Comparison of ENCODE assay signal across 8 mouse cellular contexts in the genomic region with DNA sequence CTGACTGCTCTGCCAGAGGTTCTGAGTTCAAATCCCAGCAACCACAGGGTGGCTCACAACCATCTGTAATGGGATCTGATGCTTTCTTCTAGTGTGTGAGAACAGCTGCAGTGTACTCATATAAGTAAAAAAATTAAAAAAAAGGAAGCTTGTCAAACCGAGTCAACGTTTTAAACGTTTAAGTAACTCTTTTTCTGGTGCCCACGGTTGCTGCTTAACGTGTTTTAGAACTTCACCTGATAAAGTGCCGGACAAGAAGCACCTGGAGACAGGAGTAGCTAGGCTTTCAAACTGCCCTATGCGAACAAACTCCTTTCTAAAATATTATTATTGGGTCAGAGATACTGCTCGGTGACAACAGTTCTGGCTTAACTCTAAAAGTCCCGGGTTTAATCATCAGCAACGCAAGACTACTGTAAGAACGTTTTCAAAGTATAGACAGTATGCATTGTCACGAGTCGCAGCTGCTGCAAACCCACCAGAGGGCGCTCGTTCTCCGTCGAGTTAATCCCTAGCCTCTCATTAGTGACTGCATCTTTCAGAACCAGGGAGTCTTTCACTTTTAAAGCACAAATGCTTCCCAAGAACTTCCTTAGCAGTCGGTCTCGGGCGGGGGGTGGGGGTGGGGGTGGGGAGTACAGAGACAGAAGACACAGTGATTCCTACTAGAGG. TPM values are rescaled to one million over a fixed set of nuclear protein-coding genes. Genes with fewer than 3 reads are reported as not detected.
A peak's percentile ranks its signal among the peaks of the same experiment; 100 is the strongest.
DNase-seq lines count a peak whose midpoint lies in the region; ATAC-seq and TF ChIP-seq lines count a peak whose summit lies in the region.

No protein-coding gene starts in this region.

- TF ChIP-seq POLR2A in spleen, adult 2 months (IDR thresholded peaks at IDR 0.05; ENCODE audit: low read depth, low read length): no peak

- H3K4me2 ChIP-seq in limb, embryonic 15.5 days: peak overlapping the region; percentile 92
- H3K4me2 ChIP-seq in midbrain, embryonic 15.5 days: peak overlapping the region; percentile 92

- peaks cover 44% of the 10 kb centered on the region for H3K4me1 ChIP-seq in limb, embryonic 15.5 days
- H3K4me1 ChIP-seq in midbrain, embryonic 15.5 days: peaks cover 26% of the 10 kb centered on the region
- peaks cover 8% of the 10 kb centered on the region; the same call in 1 of the 2 replicates for H3K4me1 ChIP-seq in spleen, adult 2 months (ENCODE audit: control insufficient read depth, insufficient read depth, insufficient read length)

- no peaks in the 10 kb centered on the region for H3K9me3 ChIP-seq in limb, embryonic 15.5 days
- H3K9me3 ChIP-seq in midbrain, embryonic 15.5 days: no peaks in the 10 kb centered on the region

- H3K9ac ChIP-seq in limb, embryonic 15.5 days: peak overlapping the region; percentile 77
- H3K9ac ChIP-seq in midbrain, embryonic 15.5 days: peak overlapping the region; percentile 88

- peak; percentile 88; the same call in 1 of the 2 replicates for TF ChIP-seq CTCF in spleen, adult 2 months (IDR thresholded peaks at IDR 0.05; ENCODE audit: extremely low read depth, insufficient read depth, insufficient read length, insufficient replicate concordance)

- H3K27me3 ChIP-seq in limb, embryonic 15.5 days: peaks cover 41% of the 10 kb centered on the region
- H3K27me3 ChIP-seq in midbrain, embryonic 15.5 days (replicated peaks): peaks cover 40% of the 10 kb centered on the region
- peaks cover 15% of the 10 kb centered on the region; the same call in 1 of the 2 replicates for H3K27me3 ChIP-seq in spleen, adult 2 months (ENCODE audit: control insufficient read depth, insufficient read depth, low read length)

- no peaks in the 10 kb centered on the region for H3K36me3 ChIP-seq in limb, embryonic 15.5 days
- H3K36me3 ChIP-seq in midbrain, embryonic 15.5 days (replicated peaks): no peaks in the 10 kb centered on the region
- H3K36me3 ChIP-seq in spleen, adult 2 months (ENCODE audit: control insufficient read depth, insufficient read depth, low read length): no peaks in the 10 kb centered on the region

- peak; percentile 73 for DNase-seq in cerebellum, adult 11 months
- DNase-seq in cerebellum, adult 9-10 months: peak; percentile 83
- DNase-seq in forelimb bud, embryonic 11.5 days (ENCODE audit: low read depth, low spot score): peak; percentile 84
- peak; percentile 75 to 88 for DNase-seq in spleen, adult 2 months (ENCODE audit: low read depth in 1 of 2, low spot score in 2 of 2)

- H3K27ac ChIP-seq in limb, embryonic 15.5 days: peak overlapping the region; percentile 99
- peak overlapping the region; percentile 94; the same call in 1 of the 2 replicates for H3K27ac ChIP-seq in midbrain, embryonic 15.5 days
- H3K27ac ChIP-seq in spleen, adult 2 months (ENCODE audit: insufficient read depth, low read length): no peak overlapping the region

- H3K4me3 ChIP-seq in limb, embryonic 15.5 days: peak overlapping the region; percentile 69
- H3K4me3 ChIP-seq in midbrain, embryonic 15.5 days: peak overlapping the region; percentile 73
- H3K4me3 ChIP-seq in spleen, adult 2 months (ENCODE audit: extremely low read depth, insufficient read depth, insufficient read length): peak overlapping the region; percentile 89

- WGBS in limb, embryonic 15.5 days: 8% methylated on average over 20 of the region's 20 CpGs
- WGBS in midbrain, embryonic 15.5 days: 9% methylated on average over 20 of the region's 20 CpGs
- 5% methylated on average over 20 of the region's 20 CpGs for WGBS in spleen, adult 2 months

- no peak for ATAC-seq in cerebellum, adult (ENCODE audit: insufficient number of reproducible peaks, low FRiP score, low TSS enrichment)
- peak; percentile 57 for ATAC-seq in inflammation-experienced regulatory T-cells, adult 6 months
- ATAC-seq in limb, embryonic 15.5 days (ENCODE audit: insufficient number of reproducible peaks, low FRiP score, low TSS enrichment, low read depth): no peak
- ATAC-seq in midbrain, embryonic 15.5 days (replicated peaks): peak; percentile 48

RNA-seq across cellular contexts. Expression of a gene that starts 1.0 kb away (rescaled TPM):
- polyA plus RNA-seq in inflammation-experienced regulatory T-cells, adult 6 months (2017; shearing (Covaris generic)): 1 to 10 TPM in 1 of 3 experiments, under 1 TPM in 2; 0.21 to 1.0 (median 0.56) TPM
- 38.5 and 60.8 TPM in 2 replicates for polyA plus RNA-seq in limb, embryonic 15.5 days (2015; fragmentation: Nextera tagmentation; extraction: Ambion mirVana)
- polyA plus RNA-seq in midbrain, embryonic 15.5 days (2015; fragmentation: Nextera tagmentation; extraction: Ambion mirVana): 1.3 TPM in 2 replicates
- polyA plus RNA-seq in spleen, adult 2 months (2012; rRNA removed): 63.8 and 81.4 TPM in 2 replicates

RNA-seq across cellular contexts. Expression of a gene that starts 26.7 kb away (rescaled TPM):
- polyA plus RNA-seq in inflammation-experienced regulatory T-cells, adult 6 months (2017; shearing (Covaris generic)): 10 to 100 TPM; 61.5 to 97.7 (median 97.5) TPM
- 33.8 and 36.9 TPM in 2 replicates for polyA plus RNA-seq in limb, embryonic 15.5 days (2015; fragmentation: Nextera tagmentation; extraction: Ambion mirVana)
- polyA plus RNA-seq in midbrain, embryonic 15.5 days (2015; fragmentation: Nextera tagmentation; extraction: Ambion mirVana): 89.6 and 97.2 TPM in 2 replicates
- 23.9 and 25.9 TPM in 2 replicates for polyA plus RNA-seq in spleen, adult 2 months (2012; rRNA removed)

RNA-seq across cellular contexts. Expression of a gene that starts 28.5 kb away (rescaled TPM):
- not detected for polyA plus RNA-seq in inflammation-experienced regulatory T-cells, adult 6 months (2017; shearing (Covaris generic))
- polyA plus RNA-seq in limb, embryonic 15.5 days (2015; fragmentation: Nextera tagmentation; extraction: Ambion mirVana): 0.16 and 0.37 TPM in 2 replicates
- polyA plus RNA-seq in midbrain, embryonic 15.5 days (2015; fragmentation: Nextera tagmentation; extraction: Ambion mirVana): 3.2 and 4.1 TPM in 2 replicates
- polyA plus RNA-seq in spleen, adult 2 months (2012; rRNA removed): 0.04 and 0.09 TPM in 2 replicates

RNA-seq across cellular contexts. Expression of a gene that starts 59.8 kb away (rescaled TPM):
- polyA plus RNA-seq in inflammation-experienced regulatory T-cells, adult 6 months (2017; shearing (Covaris generic)): 1 to 10 TPM in 1 of 3 experiments, under 1 TPM in 1, not detected in 1; 0.99 to 1.1 TPM
- polyA plus RNA-seq in limb, embryonic 15.5 days (2015; fragmentation: Nextera tagmentation; extraction: Ambion mirVana): 66.8 and 68.3 TPM in 2 replicates
- polyA plus RNA-seq in midbrain, embryonic 15.5 days (2015; fragmentation: Nextera tagmentation; extraction: Ambion mirVana): 25.2 and 28.6 TPM in 2 replicates
- polyA plus RNA-seq in spleen, adult 2 months (2012; rRNA removed): 23.3 and 25.9 TPM in 2 replicates

Comparison
In these comparisons a context has a peak if more than half of its experiments do, and no peak if none do; other contexts are left out.
1. ATAC-seq: peak in inflammation-experienced regulatory T-cells, adult 6 months (single experiment) and midbrain, embryonic 15.5 days (single experiment); none in cerebellum, adult (single experiment) and limb, embryonic 15.5 days (single experiment).
2. RNA of a gene that starts 1.0 kb away (polyA plus RNA-seq): 63.8 to 81.4 TPM in spleen, adult 2 months and 38.5 to 60.8 TPM in limb, embryonic 15.5 days; 1.3 TPM in midbrain, embryonic 15.5 days and 0.21 to 1.0 TPM in inflammation-experienced regulatory T-cells, adult 6 months; every median in the first group is over 10 times any median in the second.
3. Peak in every context shown above with its lines, with median percentiles within 50 percentile points of each other: DNase-seq and H3K4me3 ChIP-seq.